In genomic region chr10:5057661-5058060, GRCm38 (mm10) we compare ENCODE assay signal across 25 mouse cellular contexts. TPM values are rescaled to one million over a fixed set of nuclear protein-coding genes. Genes with fewer than 3 reads are reported as not detected.
"Had no signal": no experiment of that assay in that cellular context is flagged by ENCODE, and none has a peak within 500 bp of the region (broad histone marks: within the 10 kb centered on the region; RNA-seq: fewer than 3 reads in every experiment).

No protein-coding gene starts in this region.

- H3K9me3 ChIP-seq: kidney, embryonic 15.5 days; liver, embryonic 13.5 days; midbrain, embryonic 13.5 days had no signal

- H3K9ac ChIP-seq: kidney, embryonic 15.5 days; liver, embryonic 13.5 days; midbrain, embryonic 13.5 days had no signal

- DNase-seq: kidney, postnatal 10 days; kidney, postnatal 36 days; layer of hippocampus, postnatal 36 days; liver, embryonic 13.5 days; lung, adult 2 months; lung, postnatal 14 days; lung, postnatal 4 days; thymus, adult 18-20 months; thymus, postnatal 36 days had no signal

- H3K4me2 ChIP-seq: kidney, embryonic 15.5 days; liver, embryonic 13.5 days; midbrain, embryonic 13.5 days had no signal

- H3K4me3 ChIP-seq: kidney, embryonic 15.5 days; left cerebral cortex, adult 2 months; liver, embryonic 13.5 days; midbrain, embryonic 13.5 days had no signal

- H3K27me3 ChIP-seq: kidney, embryonic 15.5 days; liver, embryonic 13.5 days had no signal

- H3K4me1 ChIP-seq: kidney, embryonic 15.5 days; liver, embryonic 13.5 days had no signal

- H3K27ac ChIP-seq: kidney, embryonic 15.5 days; left cerebral cortex, adult 2 months; liver, embryonic 13.5 days; midbrain, embryonic 13.5 days had no signal

- ATAC-seq: midbrain, embryonic 16.5 days had no signal

RNA-seq across cellular contexts. Expression of gene Gm10097, which starts 11.3 kb away (rescaled TPM):
- total RNA-seq: layer of hippocampus, adult 8-10 months; layer of hippocampus, postnatal 10 days; layer of hippocampus, postnatal 36 days; left cerebral cortex, adult 2 months; left cerebral cortex, postnatal 10 days; left cerebral cortex, postnatal 36 days; liver, adult 2 months; megakaryocyte-erythroid progenitor cell, adult 5-6 weeks; monocyte, adult 5-6 weeks had no signal
- polyA plus RNA-seq: liver, adult 2 months; liver, embryonic 13.5 days; lung, adult 2 months; neural tube, embryonic 11.5 days; small intestine, adult 2 months; spleen, adult 2 months; testis, adult 2 months; urinary bladder, adult 2 months had no signal
